Mouse (Mus musculus) kidney, embryonic 15.5 days (tissue): ENCODE data around the gene Gm15517. TPM values are rescaled to one million over a fixed set of nuclear protein-coding genes. Genes with fewer than 3 reads are reported as not detected.

ENCODE experiments used
- polyA plus RNA-seq: library from polyadenylated mRNA; unstranded; fragments of >200 nt; fragmentation: Nextera tagmentation; extraction: Ambion mirVana; gene quantifications from 2 replicates; pipeline ENCODE4 v1.2.1, GENCODE M21; 2015

The Gm15517 gene
- polyA plus RNA-seq, 1 experiment from 2014 or later: not detected

Other genes with a start within 250 kb of the Gm15517 start
- gene Klk1b26, start 249.3 kb upstream of the Gm15517 start, polyA plus RNA-seq: 0.10 and 0.42 TPM in 2 replicates
- gene Klk1b27, start 209.2 kb upstream of the Gm15517 start, polyA plus RNA-seq: 0.19 TPM in 1 of 2 replicates, not detected in the other
- not detected in 2 replicates for gene Klk1b21, start 159.1 kb upstream of the Gm15517 start, polyA plus RNA-seq
- not detected in 2 replicates for gene Klk1b22, start 148.8 kb upstream of the Gm15517 start, polyA plus RNA-seq
- gene Klk1b16, start 124.7 kb upstream of the Gm15517 start, polyA plus RNA-seq: not detected in 2 replicates
- gene Klk1b24, start 73.2 kb upstream of the Gm15517 start, polyA plus RNA-seq: not detected in 2 replicates
- not detected in 2 replicates for gene Klk1b3, start 63.3 kb upstream of the Gm15517 start, polyA plus RNA-seq
- not detected in 2 replicates for gene Klk1b4, start 54.0 kb upstream of the Gm15517 start, polyA plus RNA-seq
- gene Klk1b5, start 45.5 kb upstream of the Gm15517 start, polyA plus RNA-seq: not detected in 2 replicates
- gene Klk1, start 36.1 kb upstream of the Gm15517 start, polyA plus RNA-seq: 4.1 and 6.6 TPM in 2 replicates
- not detected in 2 replicates for gene Gm36864, start 25.3 kb upstream of the Gm15517 start, polyA plus RNA-seq
- 1.1 and 1.7 TPM in 2 replicates for gene 1700028J19Rik, start 14.8 kb upstream of the Gm15517 start, polyA plus RNA-seq
- 159 and 163 TPM in 2 replicates for gene 2410002F23Rik, start 14.7 kb upstream of the Gm15517 start, polyA plus RNA-seq
- 0.13 and 0.21 TPM in 2 replicates for gene Acp4, start 4.1 kb upstream of the Gm15517 start, polyA plus RNA-seq
- 6.0 and 7.0 TPM in 2 replicates for gene Clec11a, start 45.5 kb downstream of the Gm15517 start, polyA plus RNA-seq
- 1.6 and 2.5 TPM in 2 replicates for gene Shank1, start 48.8 kb downstream of the Gm15517 start, polyA plus RNA-seq
- 2.4 and 2.5 TPM in 2 replicates for gene Syt3, start 122.7 kb downstream of the Gm15517 start, polyA plus RNA-seq
- 1.1 TPM in 2 replicates for gene 1700008O03Rik, start 124.4 kb downstream of the Gm15517 start, polyA plus RNA-seq
- 0.36 and 0.44 TPM in 2 replicates for gene Lrrc4b, start 167.6 kb downstream of the Gm15517 start, polyA plus RNA-seq
- gene Aspdh, start 203.9 kb downstream of the Gm15517 start, polyA plus RNA-seq: 3.2 and 3.9 TPM in 2 replicates
- gene Josd2, start 206.5 kb downstream of the Gm15517 start, polyA plus RNA-seq: 72.5 and 78.9 TPM in 2 replicates
- 113 and 120 TPM in 2 replicates for gene Emc10, start 235.1 kb downstream of the Gm15517 start, polyA plus RNA-seq
- gene Fam71e1, start 235.1 kb downstream of the Gm15517 start, polyA plus RNA-seq: 14.3 and 16.5 TPM in 2 replicates